Mouse (Mus musculus) stomach, postnatal 0 days (tissue): ENCODE measurements at regions not wholly inside any gene's neighbourhood (a gene's known extent, or its start where the extent isn't known, plus 50 kb on each side); places are given as distances from the start of the nearest gene placed in this dataset.

ENCODE experiments used
- CTCF ChIP-seq: IDR thresholded peaks from 2 replicates; pipeline ENCODE4 v1.5.1; 2016; ENCODE audit warnings: antibody characterized with exemption, low read depth, mild to moderate bottlenecking, moderate library complexity
- EP300 ChIP-seq: optimal IDR thresholded peaks from 2 replicates; pipeline ENCODE3; 2016; ENCODE audit warnings: antibody characterized with exemption

GRCm38 (mm10) chr11:112859309-112859708 lies 77.3 kb downstream of the Sox9 start:
- TF ChIP-seq CTCF: no peak
- TF ChIP-seq EP300: no peak
